Mouse (Mus musculus): ENCODE data around the gene Cdc42ep1. TPM values are rescaled to one million over a fixed set of nuclear protein-coding genes. Genes with fewer than 3 reads are reported as not detected.
A peak's percentile ranks its signal among the peaks of the same experiment; 100 is the strongest.

The Cdc42ep1 gene
- polyA plus RNA-seq, 1 experiment from 2014 or later, result 101 TPM

GRCm38 (mm10) chr15:78835200-78836085 lies 7.0 kb upstream of the Cdc42ep1 start:
- ATAC-seq (ENCODE audit: insufficient read depth) (peak; percentile 1; the same call in 1 of the 2 replicates), DNase-seq (peak; percentile 64)
- WGBS, result 11% methylated on average over 12 of the region's 12 CpGs
- Histone ChIP-seq H3K4me2 (peak overlapping the region; percentile 25), H3K27me3 (ENCODE audit: insufficient read depth, low read length) (no peaks in the 10 kb centered on the region), H3K36me3 (ENCODE audit: insufficient read depth) (no peaks in the 10 kb centered on the region), H3K4me3 (ENCODE audit: low read depth, low read length) (no peak overlapping the region), H3K27ac (ENCODE audit: low read depth) (peak overlapping the region; percentile 97), H3K9ac (peak overlapping the region; percentile 6; the same call in 1 of the 2 replicates), H3K4me1 (ENCODE audit: insufficient read depth) (peaks cover 52% of the 10 kb centered on the region), H3K9me3 (ENCODE audit: low read depth, low read length) (no peaks in the 10 kb centered on the region)
- TF ChIP-seq CTCF (IDR thresholded peaks at IDR 0.05; ENCODE audit: low read depth), result no peak

GRCm38 (mm10) chr15:78836086-78836621 lies 6.3 kb upstream of the Cdc42ep1 start:
- Histone ChIP-seq H3K4me1 (ENCODE audit: insufficient read depth) (peaks cover 59% of the 10 kb centered on the region), H3K9ac (peak overlapping the region; percentile 11; the same call in 1 of the 2 replicates), H3K9me3 (ENCODE audit: low read depth, low read length) (no peaks in the 10 kb centered on the region), H3K36me3 (ENCODE audit: insufficient read depth) (no peaks in the 10 kb centered on the region), H3K4me2 (peak overlapping the region; percentile 25), H3K4me3 (ENCODE audit: low read depth, low read length) (no peak overlapping the region), H3K27ac (ENCODE audit: low read depth) (peak overlapping the region; percentile 97), H3K27me3 (ENCODE audit: insufficient read depth, low read length) (no peaks in the 10 kb centered on the region)
- 10% methylated on average over 8 of the region's 8 CpGs for WGBS
- no peak for TF ChIP-seq CTCF (IDR thresholded peaks at IDR 0.05; ENCODE audit: low read depth)
- ATAC-seq (ENCODE audit: insufficient read depth) (0 out of 2 replicates have a peak, but pooled peaks have one; percentile 2), DNase-seq (peak; percentile 86)

- H3K36me3 ChIP-seq (ENCODE audit: insufficient read depth), result no peaks in the 10 kb centered on the region
- peak; percentile 77 for DNase-seq
- no peak overlapping the region for H3K4me3 ChIP-seq (ENCODE audit: low read depth, low read length)
- peaks cover 37% of the 10 kb centered on the region for H3K4me1 ChIP-seq (ENCODE audit: insufficient read depth)
- no peak overlapping the region for H3K4me2 ChIP-seq
- H3K27ac ChIP-seq (ENCODE audit: low read depth), result peak overlapping the region; percentile 47
- H3K9me3 ChIP-seq (ENCODE audit: low read depth, low read length), result no peaks in the 10 kb centered on the region
- H3K27me3 ChIP-seq (ENCODE audit: insufficient read depth, low read length), result no peaks in the 10 kb centered on the region
- ATAC-seq (ENCODE audit: insufficient read depth), result no peak
- WGBS, result 16% methylated on average over 2 of the region's 2 CpGs
- H3K9ac ChIP-seq, result no peak overlapping the region
- TF ChIP-seq CTCF (IDR thresholded peaks at IDR 0.05; ENCODE audit: low read depth), result no peak
These were observed 2.7 kb upstream of the Cdc42ep1 start for GRCm38 (mm10) chr15:78839744-78840143.

GRCm38 (mm10) chr15:78840241-78840640 lies 2.2 kb upstream of the Cdc42ep1 start:
- ATAC-seq (ENCODE audit: insufficient read depth) (no peak; the same call in 1 of the 2 replicates), DNase-seq (peak; percentile 76)
- Histone ChIP-seq H3K9me3 (ENCODE audit: low read depth, low read length) (no peaks in the 10 kb centered on the region), H3K27me3 (ENCODE audit: insufficient read depth, low read length) (no peaks in the 10 kb centered on the region), H3K4me1 (ENCODE audit: insufficient read depth) (peaks cover 33% of the 10 kb centered on the region), H3K27ac (ENCODE audit: low read depth) (peak overlapping the region; percentile 47), H3K9ac (no peak overlapping the region), H3K4me2 (no peak overlapping the region), H3K36me3 (ENCODE audit: insufficient read depth) (peaks cover 1% of the 10 kb centered on the region; the same call in 1 of the 2 replicates), H3K4me3 (ENCODE audit: low read depth, low read length) (no peak overlapping the region)
- no peak for TF ChIP-seq CTCF (IDR thresholded peaks at IDR 0.05; ENCODE audit: low read depth)
- 34% methylated on average over 3 of the region's 3 CpGs for WGBS

- ATAC-seq (ENCODE audit: insufficient read depth) (no peak), DNase-seq (no peak)
- TF ChIP-seq CTCF (IDR thresholded peaks at IDR 0.05; ENCODE audit: low read depth), result no peak
- Histone ChIP-seq H3K36me3 (ENCODE audit: insufficient read depth) (peaks cover 6% of the 10 kb centered on the region), H3K27ac (ENCODE audit: low read depth) (peak overlapping the region; percentile 47; the same call in 1 of the 2 replicates), H3K4me2 (no peak overlapping the region), H3K27me3 (ENCODE audit: insufficient read depth, low read length) (no peaks in the 10 kb centered on the region), H3K9ac (no peak overlapping the region), H3K9me3 (ENCODE audit: low read depth, low read length) (no peaks in the 10 kb centered on the region), H3K4me3 (ENCODE audit: low read depth, low read length) (no peak overlapping the region), H3K4me1 (ENCODE audit: insufficient read depth) (peaks cover 33% of the 10 kb centered on the region)
- WGBS, result 63% methylated on average over 11 of the region's 11 CpGs
These were observed 1.7 kb upstream of the Cdc42ep1 start for GRCm38 (mm10) chr15:78840751-78841150.

GRCm38 (mm10) chr15:78841161-78841790 lies 1.1 kb upstream of the Cdc42ep1 start:
- Histone ChIP-seq H3K36me3 (ENCODE audit: insufficient read depth) (peaks cover 12% of the 10 kb centered on the region), H3K9me3 (ENCODE audit: low read depth, low read length) (no peaks in the 10 kb centered on the region), H3K4me1 (ENCODE audit: insufficient read depth) (peaks cover 32% of the 10 kb centered on the region), H3K9ac (peak overlapping the region; percentile 7; the same call in 1 of the 2 replicates), H3K4me2 (no peak overlapping the region; the same call in 1 of the 2 replicates), H3K27me3 (ENCODE audit: insufficient read depth, low read length) (no peaks in the 10 kb centered on the region), H3K4me3 (ENCODE audit: low read depth, low read length) (no peak overlapping the region), H3K27ac (ENCODE audit: low read depth) (peak overlapping the region; percentile 62)
- no peak for DNase-seq
- 51% methylated on average over 6 of the region's 6 CpGs for WGBS
- ATAC-seq (ENCODE audit: insufficient read depth), result no peak
- no peak for TF ChIP-seq CTCF (IDR thresholded peaks at IDR 0.05; ENCODE audit: low read depth)
